Mouse (Mus musculus) embryonic stem cell, embryonic (primary cell): ENCODE measurements around the gene Zfp738.
"Not testable (repeated sequence)": the region's sequence is repeated elsewhere in the genome, so short reads cannot be mapped to it uniquely, and the experiment has no call there.

ENCODE experiments used
- CTCF ChIA-PET, 4 experiments: fragments of 300-600 bp in 2 of 4; fragments of 350-600 bp in 2 of 4; sonication (Branson Sonifier 250); formaldehyde crosslinking; loops; one replicate each; lab custom pipeline; 2022; ENCODE audit warnings: inconsistent platforms in 2 of 4; lab: Charles Lee
- POLR2A ChIA-PET, 4 experiments: fragments of 300-600 bp in 2 of 4; fragments of 350-600 bp in 2 of 4; sonication (Branson Sonifier 250); formaldehyde crosslinking; loops; one replicate each; lab custom pipeline; 2022; ENCODE audit warnings: antibody characterized with exemption in 4 of 4, inconsistent platforms in 1 of 4; lab: Charles Lee

Zfp738 gene

GRCm38 (mm10) chr13:67686971-67687370 lies at the start of gene Zfp738:
Gene Zfp738, minus strand, starts transcription at chr13:67687071.
- POLR2A ChIA-PET, result interaction anchor here in 2 of 4 experiments (0.6 to 2.3 kb wide), 11 partner anchors 10 to 158 kb away, joined by 3 to 11 read pairs (median 4); partner anchors contain the start of genes Gm49345 (in 1 of the 2), Zfp273 (in 1 of the 2), Zfp729a (in 1 of the 2) and Zfp729b (in 1 of the 2)
- CTCF ChIA-PET, result no interaction called here

GRCm38 (mm10) chr13:67734391-67734790 lies 47.5 kb upstream of the Zfp738 start:
- CTCF ChIA-PET, result not testable (repeated sequence)
- POLR2A ChIA-PET, result interaction anchor here in 2 of 4 experiments (1.1 to 1.7 kb wide), 3 partner anchors 9 to 11 kb away, joined by 3 to 6 read pairs (median 5); no protein-coding TSS in a partner anchor

GRCm38 (mm10) chr13:67729441-67729840 lies 42.6 kb upstream of the Zfp738 start:
- ChIA-PET POLR2A (interaction anchor here in 2 of 4 experiments (0.7 to 2.2 kb wide), 11 partner anchors 14 to 460 kb away, joined by 3 to 22 read pairs (median 4); partner anchors contain the start of genes Zfp738 (in 1 of the 2) and Zfp85 (in 1 of the 2)), CTCF (interaction anchor here in 2 of 4 experiments (0.6 to 1.9 kb wide), 2 partner anchors 92 to 115 kb away, joined by 5 to 10 read pairs; partner anchors contain the start of genes Gm49345 (in 1 of the 2) and Zfp729a (in 1 of the 2))

- ChIA-PET CTCF (interaction anchor here in 2 of 4 experiments (1.0 to 1.9 kb wide), 2 partner anchors 92 to 116 kb away, joined by 3 to 5 read pairs; partner anchors contain the start of genes Gm49345 (in 1 of the 2) and Zfp729a (in 1 of the 2)), POLR2A (interaction anchor here (0.6 to 2.2 kb wide), 26 partner anchors 10 to 1345 kb away, joined by 3 to 22 read pairs (median 3); partner anchors contain the start of genes Gm10037 (in 1 of the 4), Zfp493 (in 1 of the 4), Zfp738 (in 1 of the 4) and Zfp85 (in 1 of the 4))
These were observed 41.9 kb upstream of the Zfp738 start, which contains the start of gene Zfp65 for GRCm38 (mm10) chr13:67728641-67729318. Gene Zfp65, minus strand, starts transcription at chr13:67729173.

DNA sequence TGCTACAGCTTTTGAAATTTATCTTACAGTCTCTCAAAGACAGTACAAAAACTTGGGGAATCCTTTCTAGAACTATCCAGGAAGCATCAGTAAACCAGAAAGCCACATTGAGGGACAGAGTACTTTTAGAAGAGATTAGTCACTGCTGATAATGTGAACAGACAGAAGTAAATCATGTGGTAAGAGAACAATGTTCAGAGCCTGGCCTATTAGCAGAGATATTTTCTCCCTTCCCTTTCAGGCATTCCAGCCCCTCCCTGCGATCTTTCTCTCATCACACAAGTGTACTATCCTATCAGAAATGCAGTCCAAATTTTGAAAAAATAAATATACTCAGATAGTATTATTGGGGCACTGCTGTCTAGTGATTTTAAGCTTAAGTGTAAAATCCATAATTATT lies 41.2 kb upstream of the Zfp738 start:
- POLR2A ChIA-PET, result interaction anchor here (0.6 to 2.2 kb wide), 22 partner anchors 11 to 1345 kb away, joined by 3 to 22 read pairs (median 3); partner anchors contain the start of genes Gm10037 (in 1 of the 4) and Zfp493 (in 1 of the 4)
- CTCF ChIA-PET, result interaction anchor here in 2 of 4 experiments (1.0 to 1.9 kb wide), 2 partner anchors 91 to 117 kb away, joined by 3 to 5 read pairs; partner anchors contain the start of genes Gm49345 (in 1 of the 2) and Zfp729a (in 1 of the 2)

DNA sequence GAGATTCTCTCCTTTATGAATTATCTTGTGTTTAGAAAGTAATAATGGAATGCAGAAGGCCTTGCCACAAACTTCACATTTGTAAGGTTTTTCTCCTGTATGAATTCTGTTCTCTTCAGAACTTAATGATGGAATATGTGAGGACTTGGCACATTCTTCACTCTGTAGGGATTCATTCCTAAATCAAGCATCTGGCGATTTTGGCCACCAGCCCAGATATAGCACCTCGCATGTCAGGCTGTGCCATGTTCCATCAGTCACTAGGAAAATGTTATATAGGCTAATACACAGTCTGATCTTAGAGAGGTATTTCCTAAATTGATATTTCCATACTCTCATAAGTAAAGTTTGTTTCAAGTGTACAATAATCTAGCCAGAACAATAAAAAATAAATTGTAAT lies 38.5 kb upstream of the Zfp738 start:
- POLR2A ChIA-PET, result interaction anchor here in 2 of 4 experiments (1.8 to 2.7 kb wide), 3 partner anchors 19 to 88 kb away, joined by 9 to 25 read pairs (median 12); partner anchors contain the start of genes Gm49345 (in 1 of the 2) and Zfp729a (in 1 of the 2)
- CTCF ChIA-PET, result not testable (repeated sequence)

- CTCF ChIA-PET, result interaction anchor here (0.5 to 1.0 kb wide), 6 partner anchors 41 to 121 kb away, joined by 3 to 5 read pairs (median 3); partner anchors contain the start of genes Gm49345 (in 2 of the 4), Zfp729a (in 2 of the 4), Gm10037 (in 1 of the 4) and Zfp729b (in 1 of the 4)
- POLR2A ChIA-PET, result interaction anchor here (0.5 to 2.8 kb wide), 48 partner anchors 9 to 849 kb away, joined by 3 to 25 read pairs (median 3); partner anchors contain the start of genes Gm10037 (in 2 of the 4), Zfp729b (in 2 of the 4), Zfp738 (in 2 of the 4) and Gm28044 (in 1 of the 4)
These were observed 37.1 kb upstream of the Zfp738 start for GRCm38 (mm10) chr13:67723848-67724479.

GRCm38 (mm10) chr13:67683841-67684240 lies 3.0 kb downstream of the Zfp738 start:
- CTCF ChIA-PET, result interaction anchor here (0.6 to 2.0 kb wide), 14 partner anchors 33 to 423 kb away, joined by 3 to 14 read pairs (median 5); partner anchors contain the start of genes Gm49345 (in 4 of the 4), Zfp729a (in 4 of the 4), Gm10037 (in 2 of the 4) and Zfp729b (in 1 of the 4)
- POLR2A ChIA-PET, result interaction anchor here (0.6 to 2.6 kb wide), 36 partner anchors 10 to 378 kb away, joined by 3 to 44 read pairs (median 5); partner anchors contain the start of genes Gm49345 (in 4 of the 4), Zfp729a (in 4 of the 4), Zfp729b (in 3 of the 4) and Gm10037 (in 2 of the 4)

DNA sequence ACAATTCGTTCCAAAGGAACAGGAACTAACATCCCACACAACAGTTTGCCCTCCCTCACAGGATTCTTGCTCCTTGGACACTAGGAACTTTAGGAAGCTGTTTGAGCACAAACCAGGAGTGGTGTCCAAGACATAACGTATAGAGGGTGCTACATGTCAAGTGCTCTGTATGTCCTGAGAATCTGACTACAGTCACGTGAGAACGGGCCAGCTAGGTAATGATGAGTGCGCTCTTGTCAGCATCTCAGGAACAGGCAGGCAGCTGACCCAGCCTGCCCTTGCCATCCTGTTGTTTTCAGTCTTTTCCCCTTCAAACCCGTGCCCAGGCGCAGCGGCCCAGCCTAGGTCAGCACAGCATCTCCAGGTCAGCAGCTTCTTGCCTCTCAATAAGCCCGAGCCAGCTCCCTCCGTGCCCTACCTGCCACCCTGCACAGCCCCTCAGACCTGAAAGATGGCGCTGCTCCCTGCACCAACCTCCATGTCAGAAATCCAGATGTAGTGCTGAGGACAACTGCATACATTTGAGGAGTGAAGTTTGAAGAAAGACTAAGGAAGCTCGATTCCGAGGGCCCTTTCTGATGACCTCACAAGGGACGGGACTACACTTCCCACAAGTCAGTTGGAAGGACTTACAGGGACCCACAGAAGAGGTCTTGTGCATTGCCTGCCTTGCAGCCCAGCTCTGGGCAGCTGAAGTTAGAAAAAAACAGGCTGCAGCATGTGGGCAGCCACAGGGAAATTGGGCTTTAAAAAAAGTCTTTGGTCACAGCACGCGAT lies 3.7 kb downstream of the Zfp738 start:
- CTCF ChIA-PET, result interaction anchor here (0.6 to 2.0 kb wide), 14 partner anchors 32 to 422 kb away, joined by 3 to 14 read pairs (median 5); partner anchors contain the start of genes Gm49345 (in 4 of the 4), Zfp729a (in 4 of the 4), Gm10037 (in 2 of the 4) and Zfp729b (in 1 of the 4)

DNA sequence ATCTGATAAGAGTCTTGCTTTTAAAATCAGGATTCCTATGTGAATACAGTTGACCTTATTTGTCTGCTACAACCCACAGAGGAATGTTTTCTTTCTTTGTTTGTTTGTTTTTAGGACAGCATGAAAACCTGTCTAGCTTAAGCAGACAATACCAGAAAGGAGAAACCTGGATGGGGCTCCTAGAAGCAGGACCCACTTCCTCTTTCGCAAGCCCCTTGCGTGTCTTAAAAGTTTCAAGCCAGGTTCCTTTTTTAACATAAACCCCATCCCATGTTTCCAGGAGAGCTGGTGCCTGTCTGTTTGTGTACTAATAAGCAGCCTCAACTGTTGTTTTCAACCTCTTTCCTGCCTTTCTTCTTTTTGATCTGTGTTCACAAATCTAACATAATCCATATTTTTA lies 12.0 kb downstream of the Zfp738 start:
- POLR2A ChIA-PET, result no interaction called here
- CTCF ChIA-PET, result no interaction called here

More for the DNA sequence above, 3.7 kb downstream of the Zfp738 start:
- POLR2A ChIA-PET, result interaction anchor here (0.6 to 2.6 kb wide), 38 partner anchors 10 to 461 kb away, joined by 3 to 44 read pairs (median 5); partner anchors contain the start of genes Gm49345 (in 4 of the 4), Zfp729a (in 4 of the 4), Zfp729b (in 3 of the 4) and Gm10037 (in 2 of the 4)

- CTCF ChIA-PET, result interaction anchor here in 1 of 4 experiments (0.6 to 1.6 kb wide), 3 partner anchors 15 to 192 kb away, joined by 3 to 9 read pairs (median 5); partner anchors contain the start of genes Gm49345, Zfp729a and Zfp729b
- POLR2A ChIA-PET, result interaction anchor here in 3 of 4 experiments (0.6 to 3.1 kb wide), 12 partner anchors 12 to 178 kb away, joined by 3 to 43 read pairs (median 3); partner anchors contain the start of genes Gm49345 (in 2 of the 3), Zfp729a (in 2 of the 3), Gm10037 (in 1 of the 3) and Zfp65 (in 1 of the 3)
These were observed 34.4 kb downstream of the Zfp738 start for GRCm38 (mm10) chr13:67652496-67652895.

GRCm38 (mm10) chr13:67637294-67638007 lies 49.4 kb downstream of the Zfp738 start, which contains the start of the genes Gm49345 and Zfp729a:
Gene Gm49345, minus strand, starts transcription at chr13:67637769.
Gene Zfp729a, minus strand, starts transcription at chr13:67637791.
- ChIA-PET POLR2A (interaction anchor here (0.6 to 4.6 kb wide), 43 partner anchors 10 to 293 kb away, joined by 3 to 44 read pairs (median 5); partner anchors contain the start of genes Zfp729b (in 3 of the 4), Gm10037 (in 1 of the 4), Zfp493 (in 1 of the 4) and Zfp738 (in 1 of the 4)), CTCF (interaction anchor here (0.5 to 1.8 kb wide), 24 partner anchors 13 to 685 kb away, joined by 3 to 14 read pairs (median 5); partner anchors contain the start of genes Zfp729b (in 3 of the 4), Gm10037 (in 1 of the 4), Zfp58 (in 1 of the 4) and Zfp65 (in 1 of the 4))

DNA sequence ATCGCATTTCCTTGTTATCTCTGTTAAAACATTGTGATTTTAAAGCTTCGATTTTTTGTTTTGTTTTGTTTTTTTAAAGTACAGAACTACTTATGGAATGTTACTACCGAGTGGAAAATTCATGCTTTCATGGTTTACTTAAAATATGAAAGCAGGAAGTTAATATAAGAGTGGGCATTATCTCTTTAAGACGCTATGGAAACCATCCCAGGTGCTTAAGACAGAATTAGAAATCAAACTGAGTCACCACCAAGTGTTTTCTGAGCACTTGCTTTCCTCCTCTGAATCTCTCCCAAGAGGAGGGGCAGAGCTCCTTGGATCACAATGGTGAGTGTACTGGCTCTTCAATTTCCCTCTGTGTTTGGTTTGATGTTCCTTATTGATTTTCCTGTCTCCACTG lies 76.8 kb downstream of the Zfp738 start:
- ChIA-PET POLR2A (interaction anchor here (0.6 to 4.3 kb wide), 20 partner anchors 15 to 234 kb away, joined by 3 to 32 read pairs (median 4); partner anchors contain the start of genes Gm49345 (in 3 of the 4) and Zfp729a (in 3 of the 4)), CTCF (interaction anchor here in 3 of 4 experiments (0.6 to 1.9 kb wide), 4 partner anchors 27 to 146 kb away, joined by 3 to 7 read pairs (median 4); partner anchors contain the start of genes Gm49345 (in 1 of the 3) and Zfp729a (in 1 of the 3))

GRCm38 (mm10) chr13:67609066-67609876 lies 77.6 kb downstream of the Zfp738 start, which contains the start of gene Zfp729b:
Gene Zfp729b, minus strand, starts transcription at chr13:67609707.
- ChIA-PET POLR2A (interaction anchor here (0.6 to 4.3 kb wide), 25 partner anchors 14 to 505 kb away, joined by 3 to 32 read pairs (median 4); partner anchors contain the start of genes Gm49345 (in 3 of the 4), Zfp729a (in 3 of the 4) and Zfp738 (in 1 of the 4)), CTCF (interaction anchor here in 3 of 4 experiments (0.6 to 1.9 kb wide), 9 partner anchors 28 to 222 kb away, joined by 3 to 10 read pairs (median 4); partner anchors contain the start of genes Gm49345 (in 2 of the 3), Zfp729a (in 2 of the 3) and Gm10037 (in 1 of the 3))
